28 mouse cellular contexts compared by ENCODE assay signal in the genomic region with DNA sequence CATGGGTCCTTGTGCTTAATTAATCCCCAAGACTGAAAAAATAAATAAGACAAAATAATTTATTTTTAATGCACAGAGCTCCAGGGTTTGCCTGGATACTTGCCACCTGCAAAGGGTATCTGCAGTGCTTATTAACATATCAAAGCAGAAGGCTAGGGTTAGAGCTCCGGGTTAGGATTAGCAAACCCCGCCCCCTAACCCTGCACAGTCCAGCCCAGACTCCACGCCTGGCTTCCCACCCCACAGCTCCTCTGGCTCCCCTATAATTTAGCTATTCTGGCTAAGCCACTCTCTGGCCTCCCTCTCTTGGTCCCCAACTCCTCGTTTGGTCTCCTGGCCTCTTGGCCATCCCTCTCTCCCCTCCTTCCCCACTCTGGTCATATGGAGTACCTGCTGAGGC. TPM values are rescaled to one million over a fixed set of nuclear protein-coding genes. Genes with fewer than 3 reads are reported as not detected.
A peak's percentile ranks its signal among the peaks of the same experiment; 100 is the strongest.
DNase-seq lines count a peak whose midpoint lies in the region; ATAC-seq lines count a peak whose summit lies in the region.
"Had no signal": no experiment of that assay in that cellular context is flagged by ENCODE, and none has a peak within 500 bp of the region (broad histone marks: within the 10 kb centered on the region; RNA-seq: fewer than 3 reads in every experiment).

No protein-coding gene starts in this region.

- peaks cover 6% of the 10 kb centered on the region for H3K4me1 ChIP-seq in hindbrain, embryonic 10.5 days (replicated peaks)
- no peaks in the 10 kb centered on the region for H3K4me1 ChIP-seq in hindbrain, embryonic 13.5 days (replicated peaks)
- H3K4me1 ChIP-seq: embryonic facial prominence, embryonic 15.5 days; heart, embryonic 10.5 days; hindbrain, embryonic 12.5 days; intestine, embryonic 15.5 days; neural tube, embryonic 12.5 days had no signal

- no peak overlapping the region for H3K4me2 ChIP-seq in hindbrain, embryonic 13.5 days
- H3K4me2 ChIP-seq: embryonic facial prominence, embryonic 15.5 days; hindbrain, embryonic 12.5 days; intestine, embryonic 15.5 days; neural tube, embryonic 12.5 days had no signal

- H3K9me3 ChIP-seq in hindbrain, embryonic 10.5 days: no peaks in the 10 kb centered on the region
- H3K9me3 ChIP-seq in hindbrain, embryonic 13.5 days: no peaks in the 10 kb centered on the region
- H3K9me3 ChIP-seq: embryonic facial prominence, embryonic 15.5 days; G1E; heart, embryonic 10.5 days; hindbrain, embryonic 12.5 days; intestine, embryonic 15.5 days; limb, embryonic 10.5 days; neural tube, embryonic 12.5 days had no signal

- H3K4me3 ChIP-seq in hindbrain, embryonic 10.5 days: no peak overlapping the region
- H3K4me3 ChIP-seq in hindbrain, embryonic 13.5 days: no peak overlapping the region
- H3K4me3 ChIP-seq: embryonic facial prominence, embryonic 15.5 days; heart, embryonic 10.5 days; hindbrain, embryonic 12.5 days; intestine, embryonic 15.5 days; limb, embryonic 10.5 days; neural tube, embryonic 12.5 days had no signal

- no peak overlapping the region for H3K27ac ChIP-seq in hindbrain, embryonic 10.5 days
- H3K27ac ChIP-seq in hindbrain, embryonic 13.5 days: no peak overlapping the region
- H3K27ac ChIP-seq: embryonic facial prominence, embryonic 15.5 days; heart, embryonic 10.5 days; hindbrain, embryonic 12.5 days; intestine, embryonic 15.5 days; limb, embryonic 10.5 days; neural tube, embryonic 12.5 days had no signal

- no peaks in the 10 kb centered on the region for H3K27me3 ChIP-seq in hindbrain, embryonic 10.5 days (ENCODE audit: insufficient read depth, poor library complexity, severe bottlenecking)
- no peaks in the 10 kb centered on the region for H3K27me3 ChIP-seq in hindbrain, embryonic 13.5 days
- H3K27me3 ChIP-seq: embryonic facial prominence, embryonic 15.5 days; hindbrain, embryonic 12.5 days; intestine, embryonic 15.5 days; neural tube, embryonic 12.5 days had no signal

- peak; percentile 13 for DNase-seq in hindbrain, embryonic 10.5 days (ENCODE audit: low spot score)
- peak; percentile 60 for DNase-seq in ES-CJ7 (ENCODE audit: low read depth, low spot score)
- DNase-seq in WW6 (ENCODE audit: low read depth, low spot score): peak; percentile 31
- no peak for DNase-seq in right cerebral cortex, adult 18-20 months
- DNase-seq in testis, postnatal 14 days (ENCODE audit: low spot score): no peak
- DNase-seq: adrenal gland, postnatal 36 days; cerebellum, adult 18-20 months; forebrain, postnatal 0 days; kidney, adult 9 months; liver, postnatal 0 days; lung, postnatal 10 days; right cerebral cortex, postnatal 14 days; spleen, adult 18-20 months; thymus, adult 18-20 months had no signal

- H3K9ac ChIP-seq in hindbrain, embryonic 13.5 days: no peak overlapping the region
- H3K9ac ChIP-seq: embryonic facial prominence, embryonic 15.5 days; forebrain, postnatal 0 days; hindbrain, embryonic 12.5 days; intestine, embryonic 15.5 days; liver, postnatal 0 days; neural tube, embryonic 12.5 days had no signal

- ATAC-seq in hindbrain, embryonic 13.5 days (ENCODE audit: low FRiP score): no peak
- ATAC-seq in megakaryocyte-erythroid progenitor cell, adult 5-6 weeks (replicated peaks; ENCODE audit: low FRiP score, low TSS enrichment, poor library complexity, severe bottlenecking): peak; percentile 61
- ATAC-seq: forebrain, postnatal 0 days; intestine, embryonic 15.5 days; liver, postnatal 0 days had no signal

- H3K36me3 ChIP-seq in hindbrain, embryonic 10.5 days: no peaks in the 10 kb centered on the region
- no peaks in the 10 kb centered on the region for H3K36me3 ChIP-seq in hindbrain, embryonic 13.5 days
- H3K36me3 ChIP-seq: embryonic facial prominence, embryonic 15.5 days; G1E; heart, embryonic 10.5 days; hindbrain, embryonic 12.5 days; intestine, embryonic 15.5 days; limb, embryonic 10.5 days; neural tube, embryonic 12.5 days had no signal

- WGBS in hindbrain, embryonic 10.5 days: 15% methylated on average over 4 of the region's 4 CpGs
- 17% methylated on average over 4 of the region's 4 CpGs for WGBS in hindbrain, embryonic 13.5 days

RNA-seq across cellular contexts. Expression of a gene that starts 14.5 kb away (rescaled TPM):
- polyA plus RNA-seq in hindbrain, embryonic 10.5 days (2016; fragmentation: Nextera tagmentation; extraction: Ambion mirVana): not detected in 2 replicates
- polyA plus RNA-seq in hindbrain, embryonic 13.5 days (2015; fragmentation: Nextera tagmentation; extraction: Ambion mirVana): not detected in 2 replicates
- total RNA-seq in megakaryocyte-erythroid progenitor cell, adult 5-6 weeks (2014; fragmentation: Nextera tagmentation): not detected in 2 replicates
- total RNA-seq in megakaryocyte-erythroid progenitor cell, adult 5-6 weeks (2017): not detected in 2 replicates
- total RNA-seq: forebrain, postnatal 0 days; gastrocnemius, adult 18-20 months; layer of hippocampus, postnatal 10 days; left cerebral cortex, adult 8-10 months; megakaryocyte progenitor cell, adult 5-6 weeks had no signal
- polyA plus RNA-seq: embryonic facial prominence, embryonic 15.5 days; forebrain, postnatal 0 days; G1E; heart, embryonic 10.5 days; hindbrain, embryonic 12.5 days; limb, embryonic 10.5 days; neural tube, embryonic 12.5 days; stomach, embryonic 14.5 days had no signal

RNA-seq across cellular contexts. Expression of a gene that starts 35.6 kb away (rescaled TPM):
- polyA plus RNA-seq in hindbrain, embryonic 10.5 days (2016; fragmentation: Nextera tagmentation; extraction: Ambion mirVana): 91.4 and 99.8 TPM in 2 replicates
- polyA plus RNA-seq in hindbrain, embryonic 13.5 days (2015; fragmentation: Nextera tagmentation; extraction: Ambion mirVana): 91.5 and 96.2 TPM in 2 replicates
- 74.9 and 108 TPM in 2 replicates for total RNA-seq in megakaryocyte-erythroid progenitor cell, adult 5-6 weeks (2014; fragmentation: Nextera tagmentation)
- 81.8 and 87.7 TPM in 2 replicates for total RNA-seq in megakaryocyte-erythroid progenitor cell, adult 5-6 weeks (2017)

RNA-seq across cellular contexts. Expression of a gene that starts 42.8 kb away (rescaled TPM):
- polyA plus RNA-seq in hindbrain, embryonic 10.5 days (2016; fragmentation: Nextera tagmentation; extraction: Ambion mirVana): 9.4 and 10.2 TPM in 2 replicates
- polyA plus RNA-seq in hindbrain, embryonic 13.5 days (2015; fragmentation: Nextera tagmentation; extraction: Ambion mirVana): 4.8 and 8.0 TPM in 2 replicates
- total RNA-seq in megakaryocyte-erythroid progenitor cell, adult 5-6 weeks (2014; fragmentation: Nextera tagmentation): 4.9 and 7.1 TPM in 2 replicates
- total RNA-seq in megakaryocyte-erythroid progenitor cell, adult 5-6 weeks (2017): 0.61 TPM in 1 of 2 replicates, not detected in the other

RNA-seq across cellular contexts. Expression of a gene that starts 43.1 kb away (rescaled TPM):
- polyA plus RNA-seq in hindbrain, embryonic 10.5 days (2016; fragmentation: Nextera tagmentation; extraction: Ambion mirVana): 20.5 and 25.3 TPM in 2 replicates
- polyA plus RNA-seq in hindbrain, embryonic 13.5 days (2015; fragmentation: Nextera tagmentation; extraction: Ambion mirVana): 28.6 and 29.8 TPM in 2 replicates
- 5.1 and 6.5 TPM in 2 replicates for total RNA-seq in megakaryocyte-erythroid progenitor cell, adult 5-6 weeks (2014; fragmentation: Nextera tagmentation)
- 1.5 and 6.2 TPM in 2 replicates for total RNA-seq in megakaryocyte-erythroid progenitor cell, adult 5-6 weeks (2017)

RNA-seq across cellular contexts. Expression of a gene that starts 43.3 kb away (rescaled TPM):
- 4.0 and 4.5 TPM in 2 replicates for polyA plus RNA-seq in hindbrain, embryonic 10.5 days (2016; fragmentation: Nextera tagmentation; extraction: Ambion mirVana)
- 2.3 and 2.8 TPM in 2 replicates for polyA plus RNA-seq in hindbrain, embryonic 13.5 days (2015; fragmentation: Nextera tagmentation; extraction: Ambion mirVana)
- not detected in 2 replicates for total RNA-seq in megakaryocyte-erythroid progenitor cell, adult 5-6 weeks (2014; fragmentation: Nextera tagmentation)
- total RNA-seq in megakaryocyte-erythroid progenitor cell, adult 5-6 weeks (2017): not detected in 2 replicates

Comparison
In these comparisons a context has a peak if more than half of its experiments do, and no peak if none do; other contexts are left out.
1. DNase-seq: peak in hindbrain, embryonic 10.5 days (single experiment), ES-CJ7 (single experiment) and WW6 (single experiment); none in right cerebral cortex, adult 18-20 months (single experiment) and testis, postnatal 14 days (single experiment).